Mouse (Mus musculus) intestine, embryonic 14.5 days (tissue): ENCODE results near the gene Fat2. TPM values are rescaled to one million over a fixed set of nuclear protein-coding genes. Genes with fewer than 3 reads are reported as not detected.
A peak's percentile ranks its signal among the peaks of the same experiment; 100 is the strongest.

Experiments used
- ATAC-seq: fragments of 200-750 bp; cut with Nextera tagmentation; replicated peaks from 2 replicates; pipeline ENCODE4 v1.8.0; 2017; ENCODE audit warnings: low read depth, moderate number of reproducible peaks, moderate TSS enrichment, moderate library complexity; ENCODE audit not compliant: low FRiP score, low TSS enrichment
- DNase-seq: peaks from one replicate; pipeline ENCODE4 v3.0.0-alpha.2; 2018; ENCODE audit warnings: low spot score
- H3K27ac ChIP-seq: fragments of 300-500 bp; sonication (generic); 2 replicates; pipeline ENCODE4 v1.5.1; 2014; ENCODE audit warnings: low read depth, mild to moderate bottlenecking, control low read depth
- H3K27me3 ChIP-seq: fragments of 300-500 bp; sonication (generic); replicated peaks from 2 replicates; pipeline ENCODE4 v1.6.1; 2014; ENCODE audit warnings: low read length, control low read depth; ENCODE audit not compliant: control insufficient read depth, insufficient read depth
- H3K36me3 ChIP-seq: fragments of 300-500 bp; sonication (generic); 2 replicates; pipeline ENCODE4 v1.6.1; 2014; ENCODE audit warnings: low read length, control low read depth; ENCODE audit not compliant: control insufficient read depth, insufficient read depth
- H3K4me1 ChIP-seq: fragments of 300-500 bp; sonication (generic); replicated peaks from 2 replicates; pipeline ENCODE4 v1.6.1; 2014; ENCODE audit warnings: low read length, control low read depth, mixed read lengths; ENCODE audit not compliant: control insufficient read depth, insufficient read depth
- H3K4me2 ChIP-seq: fragments of 300-500 bp; sonication (generic); 2 replicates; pipeline ENCODE4 v1.6.1; 2014; ENCODE audit warnings: low read length
- H3K4me3 ChIP-seq: fragments of 300-500 bp; sonication (generic); 2 replicates; pipeline ENCODE4 v1.5.1; 2014; ENCODE audit warnings: low read depth, low read length, control low read depth, mixed read lengths
- H3K9ac ChIP-seq: fragments of 300-500 bp; sonication (generic); 2 replicates; pipeline ENCODE4 v1.6.1; 2014; ENCODE audit warnings: mild to moderate bottlenecking, low read length
- H3K9me3 ChIP-seq: fragments of 300-500 bp; sonication (generic); 2 replicates; pipeline ENCODE4 v1.6.1; 2016; ENCODE audit warnings: low read length, control low read depth; ENCODE audit not compliant: control insufficient read depth
- WGBS: fragments of 180-500 bp; shearing (Covaris S2); extraction: QIAGEN DNeasy Blood & Tissue Kit; methylation state at CpG from one replicate; pipeline ENCODE4 v1.1.7; 2014; 5-methylcytosine and 5-hydroxymethylcytosine counted together
- polyA plus RNA-seq: library from polyadenylated mRNA; unstranded; fragments of >200 nt; fragmentation: Nextera tagmentation; extraction: Ambion mirVana; gene quantifications from 2 replicates; pipeline ENCODE4 v1.2.1, GENCODE M21; 2014

Fat2 gene
- polyA plus RNA-seq, 1 experiment from 2014 or later, result 0.07 TPM

- Histone ChIP-seq H3K9me3 (no peaks in the 10 kb centered on the region), H3K36me3 (no peaks in the 10 kb centered on the region), H3K4me3 (no peak overlapping the region), H3K4me1 (no peaks in the 10 kb centered on the region), H3K27me3 (no peaks in the 10 kb centered on the region), H3K9ac (no peak overlapping the region), H3K4me2 (no peak overlapping the region), H3K27ac (no peak overlapping the region)
- WGBS, result 60% methylated on average over 4 of the region's 4 CpGs
- ATAC-seq, result no peak
- DNase-seq, result no peak
Observed at GRCm38 (mm10) chr11:55368388-55369092, 32.2 kb upstream of the Fat2 start.

GRCm38 (mm10) chr11:55367783-55368182, 31.4 kb upstream of the Fat2 start:
- H3K4me2 ChIP-seq, result no peak overlapping the region
- ATAC-seq (no peak), DNase-seq (no peak)
- no peaks in the 10 kb centered on the region for H3K9me3 ChIP-seq
- no peaks in the 10 kb centered on the region for H3K4me1 ChIP-seq
- no peak overlapping the region for H3K4me3 ChIP-seq
- no peak overlapping the region for H3K9ac ChIP-seq
- H3K27ac ChIP-seq, result no peak overlapping the region
- H3K36me3 ChIP-seq, result no peaks in the 10 kb centered on the region
- no peaks in the 10 kb centered on the region for H3K27me3 ChIP-seq
- WGBS, result 76% methylated on average over 10 of the region's 10 CpGs

GRCm38 (mm10) chr11:55365840-55366239, 29.5 kb upstream of the Fat2 start:
- H3K4me1 ChIP-seq, result no peaks in the 10 kb centered on the region
- DNase-seq, result no peak
- 80% methylated on average over 5 of the region's 5 CpGs for WGBS
- no peak overlapping the region for H3K9ac ChIP-seq
- ATAC-seq, result no peak
- no peaks in the 10 kb centered on the region for H3K27me3 ChIP-seq
- H3K27ac ChIP-seq, result no peak overlapping the region
- H3K4me2 ChIP-seq, result no peak overlapping the region
- H3K36me3 ChIP-seq, result no peaks in the 10 kb centered on the region
- no peaks in the 10 kb centered on the region for H3K9me3 ChIP-seq
- no peak overlapping the region for H3K4me3 ChIP-seq

DNA sequence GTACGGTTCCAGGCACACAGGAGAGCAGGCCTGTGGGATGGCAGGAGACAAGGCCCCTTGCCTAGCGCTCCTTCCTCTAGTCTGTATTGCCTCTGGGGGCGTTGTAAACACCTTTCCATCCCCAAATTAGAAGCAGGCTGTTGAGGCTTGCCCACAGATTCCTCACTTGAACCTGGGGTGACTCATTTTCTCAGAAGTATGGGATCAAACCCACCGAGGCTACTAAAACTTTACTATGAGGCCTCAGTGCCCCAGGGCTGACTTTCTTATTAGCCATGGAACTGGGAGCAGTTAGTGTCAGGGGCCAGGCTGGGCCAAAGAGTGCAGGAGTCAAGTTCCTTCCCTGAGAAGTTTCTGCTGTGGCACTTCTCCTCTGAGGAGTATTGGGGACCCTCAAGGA, 28.9 kb upstream of the Fat2 start:
- ATAC-seq (no peak), DNase-seq (no peak)
- no peak overlapping the region for H3K4me3 ChIP-seq
- H3K36me3 ChIP-seq, result no peaks in the 10 kb centered on the region
- no peaks in the 10 kb centered on the region for H3K9me3 ChIP-seq
- WGBS, result 56% methylated on average over 4 of the region's 4 CpGs
- no peak overlapping the region for H3K4me2 ChIP-seq
- H3K27ac ChIP-seq, result no peak overlapping the region
- H3K4me1 ChIP-seq, result no peaks in the 10 kb centered on the region
- H3K27me3 ChIP-seq, result no peaks in the 10 kb centered on the region
- no peak overlapping the region for H3K9ac ChIP-seq

GRCm38 (mm10) chr11:55364662-55365061, 28.3 kb upstream of the Fat2 start:
- no peak for DNase-seq

GRCm38 (mm10) chr11:55358094-55358783, 21.9 kb upstream of the Fat2 start:
- no peak for DNase-seq
- WGBS, result 65% methylated on average over 15 of the region's 15 CpGs
- no peak overlapping the region for H3K27ac ChIP-seq
- no peaks in the 10 kb centered on the region for H3K27me3 ChIP-seq
- no peak overlapping the region for H3K4me3 ChIP-seq
- no peak overlapping the region for H3K4me2 ChIP-seq
- H3K36me3 ChIP-seq, result no peaks in the 10 kb centered on the region
- no peaks in the 10 kb centered on the region for H3K4me1 ChIP-seq
- ATAC-seq, result no peak; the same call in 1 of the 2 replicates
- no peak overlapping the region for H3K9ac ChIP-seq
- H3K9me3 ChIP-seq, result no peaks in the 10 kb centered on the region

More at GRCm38 (mm10) chr11:55364662-55365061, 28.3 kb upstream of the Fat2 start:
- Histone ChIP-seq H3K4me1 (no peaks in the 10 kb centered on the region), H3K9me3 (no peaks in the 10 kb centered on the region), H3K27ac (no peak overlapping the region), H3K36me3 (no peaks in the 10 kb centered on the region), H3K4me3 (no peak overlapping the region), H3K27me3 (no peaks in the 10 kb centered on the region), H3K4me2 (no peak overlapping the region), H3K9ac (no peak overlapping the region)
- 87% methylated on average over 3 of the region's 3 CpGs for WGBS
- no peak for ATAC-seq

DNA sequence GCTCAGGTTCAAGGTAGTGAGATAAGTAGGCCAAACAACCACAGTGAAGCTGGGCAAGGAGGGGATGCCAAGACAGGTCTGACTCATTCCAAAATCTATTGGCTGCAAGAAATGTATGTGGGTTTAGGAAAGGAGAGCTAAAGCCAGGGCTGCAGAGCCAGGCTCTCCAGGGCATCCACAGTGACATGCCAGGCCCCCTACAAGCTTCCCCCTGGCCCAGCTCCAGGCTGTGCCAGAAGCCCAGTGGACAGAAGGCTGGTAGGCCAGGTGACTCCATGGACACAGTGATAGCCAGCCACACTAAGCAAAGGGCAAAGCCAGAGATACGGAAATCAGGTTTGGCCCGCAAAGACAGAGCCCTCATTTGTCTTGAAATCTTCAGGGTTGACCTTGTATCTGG, 20.5 kb upstream of the Fat2 start:
- H3K27me3 ChIP-seq, result no peaks in the 10 kb centered on the region
- 88% methylated on average over 2 of the region's 2 CpGs for WGBS
- DNase-seq, result no peak
- H3K9me3 ChIP-seq, result no peaks in the 10 kb centered on the region
- no peak overlapping the region for H3K27ac ChIP-seq
- H3K4me2 ChIP-seq, result no peak overlapping the region
- no peak overlapping the region for H3K4me3 ChIP-seq
- no peak overlapping the region for H3K9ac ChIP-seq
- no peak for ATAC-seq
- H3K36me3 ChIP-seq, result no peaks in the 10 kb centered on the region
- H3K4me1 ChIP-seq, result no peaks in the 10 kb centered on the region

DNA sequence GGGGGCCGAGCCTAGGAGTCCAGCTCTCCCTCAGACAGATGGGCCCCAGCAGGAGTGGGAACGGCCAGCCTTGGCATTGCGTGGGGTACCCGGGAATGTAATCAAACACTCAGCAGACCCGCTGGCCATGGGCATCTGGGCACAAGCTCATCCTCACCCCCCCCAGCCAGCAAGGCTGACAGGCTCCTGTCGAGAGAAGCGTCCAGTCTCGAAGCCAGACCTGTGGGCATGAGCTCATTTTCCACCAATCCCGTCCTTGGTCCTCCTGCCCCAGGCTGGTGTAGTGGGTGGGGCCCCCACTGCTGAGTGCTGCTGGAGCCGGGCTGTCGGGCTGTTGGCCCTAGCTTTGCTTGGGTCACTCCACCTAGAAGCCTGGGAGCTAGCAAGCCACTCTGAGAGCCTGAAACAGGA, 5.6 kb upstream of the Fat2 start:
- H3K4me1 ChIP-seq, result no peaks in the 10 kb centered on the region
- 0 out of 2 replicates have a peak, but pooled peaks have one; percentile 23 for ATAC-seq
- 47% methylated on average over 11 of the region's 11 CpGs for WGBS
- no peak for DNase-seq
- H3K9me3 ChIP-seq, result no peaks in the 10 kb centered on the region
- no peak overlapping the region for H3K9ac ChIP-seq
- H3K36me3 ChIP-seq, result no peaks in the 10 kb centered on the region
- H3K27me3 ChIP-seq, result no peaks in the 10 kb centered on the region
- no peak overlapping the region for H3K4me3 ChIP-seq
- H3K27ac ChIP-seq, result no peak overlapping the region
- no peak overlapping the region for H3K4me2 ChIP-seq

DNA sequence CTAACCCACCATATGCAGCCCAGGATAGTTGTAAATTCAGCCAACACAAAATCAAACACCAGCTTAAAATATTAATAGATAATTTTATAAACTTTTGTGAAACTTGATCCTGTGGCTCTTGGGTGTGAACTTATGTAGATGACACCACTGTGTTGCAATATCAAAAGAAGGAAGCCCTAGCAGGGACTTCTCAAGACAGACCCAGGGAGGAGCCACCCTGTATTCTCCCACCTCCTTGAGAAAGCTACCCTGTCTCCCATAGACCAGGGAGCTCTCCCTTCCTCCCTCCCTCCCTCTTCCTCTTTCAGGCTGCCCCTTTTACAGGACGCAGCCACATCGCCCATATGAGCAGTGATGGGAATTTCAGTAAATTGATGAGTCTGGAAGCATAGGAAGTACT, 4.4 kb upstream of the Fat2 start:
- Histone ChIP-seq H3K9me3 (no peaks in the 10 kb centered on the region), H3K27ac (no peak overlapping the region), H3K4me2 (no peak overlapping the region), H3K4me1 (no peaks in the 10 kb centered on the region), H3K27me3 (no peaks in the 10 kb centered on the region), H3K36me3 (no peaks in the 10 kb centered on the region), H3K9ac (no peak overlapping the region), H3K4me3 (no peak overlapping the region)
- no peak for DNase-seq
- ATAC-seq, result no peak
- WGBS, result 74% methylated on average over 2 of the region's 2 CpGs
